Mouse (Mus musculus) CH12.LX (cell line): ENCODE measurements around the gene Prkce. TPM values are rescaled to one million over a fixed set of nuclear protein-coding genes. Genes with fewer than 3 reads are reported as not detected.

Experiments used
- DNase-seq: peaks from one replicate; pipeline ENCODE4 v3.0.0-alpha.2; 2013; ENCODE audit errors: extremely low read depth
- H3K27ac ChIP-seq: 2 replicates; pipeline ENCODE4 v1.5.1; 2012; ENCODE audit warnings: low read depth, mild to moderate bottlenecking, control low read depth, moderate library complexity; ENCODE audit not compliant: insufficient read depth
- H3K27me3 ChIP-seq: replicated peaks from 2 replicates; pipeline ENCODE3; 2012; ENCODE audit warnings: inconsistent platforms
- H3K36me3 ChIP-seq, 2 experiments: replicated peaks in 1 of 2; 2 replicates each; pipeline versions ENCODE3 to v1.6.1; 2012; ENCODE audit warnings: inconsistent platforms in 1 of 2, low read length in 1 of 2, mild to moderate bottlenecking in 1 of 2, mixed read lengths in 1 of 2, moderate library complexity in 1 of 2; ENCODE audit not compliant: control insufficient read depth in 1 of 2, insufficient read depth in 1 of 2
- H3K4me1 ChIP-seq, 2 experiments: 2 replicates each; pipeline ENCODE4 v1.6.1; 2012; ENCODE audit warnings: inconsistent platforms in 1 of 2, moderate library complexity in 1 of 2; ENCODE audit not compliant: insufficient read depth in 2 of 2, control insufficient read depth in 1 of 2
- H3K4me2 ChIP-seq: 2 replicates; pipeline ENCODE4 v1.6.1; 2012; ENCODE audit warnings: low read depth, mild to moderate bottlenecking, control low read depth; ENCODE audit not compliant: poor library complexity, insufficient read depth, severe bottlenecking
- H3K4me3 ChIP-seq, 3 experiments: fragments of 150-350 bp in 1 of 3; sonication (generic) in 1 of 3; replicated peaks in 1 of 3; 2 replicates each; pipeline versions ENCODE3 to v1.5.1; 2011 to 2012; ENCODE audit warnings: low read depth in 2 of 3, low read length in 2 of 3, mild to moderate bottlenecking in 2 of 3, moderate library complexity in 2 of 3, control low read depth in 1 of 3, improper control_type of control experiment in 1 of 3, inconsistent platforms in 1 of 3, mixed read lengths in 1 of 3; ENCODE audit not compliant: poor library complexity in 1 of 3
- H3K79me2 ChIP-seq: replicated peaks from 2 replicates; pipeline ENCODE4 v1.6.1; 2012; ENCODE audit warnings: mild to moderate bottlenecking, moderate library complexity; ENCODE audit not compliant: control insufficient read depth, poor library complexity, insufficient read depth, severe bottlenecking; ENCODE audit errors: extremely low read depth
- H3K9ac ChIP-seq: 2 replicates; pipeline ENCODE4 v1.6.1; 2012; ENCODE audit warnings: low read depth, mild to moderate bottlenecking, control low read depth, moderate library complexity; ENCODE audit not compliant: insufficient read depth
- H3K9me3 ChIP-seq: replicated peaks from 2 replicates; pipeline ENCODE3; 2012; ENCODE audit warnings: low read length, inconsistent platforms, mixed read lengths
- BHLHE40 ChIP-seq: IDR thresholded peaks from 2 replicates; pipeline ENCODE4 v1.6.1; 2011; ENCODE audit warnings: mild to moderate bottlenecking, low read depth, low read length, improper control_type of control experiment
- CHD1 ChIP-seq: IDR thresholded peaks from 2 replicates; pipeline ENCODE4 v1.6.1; 2012; ENCODE audit warnings: low read depth, low read length, improper control_type of control experiment, inconsistent platforms
- CHD2 ChIP-seq: IDR thresholded peaks from 2 replicates; pipeline ENCODE4 v1.6.1; 2011; ENCODE audit warnings: low read length, improper control_type of control experiment
- CTCF ChIP-seq, 2 experiments: IDR thresholded peaks in 1 of 2; conservative IDR thresholded peaks in 1 of 2; 2 replicates each; pipeline ENCODE4 v1.5.1; 2011 to 2012; ENCODE audit warnings: low read depth in 2 of 2, low read length in 2 of 2, improper control_type of control experiment in 1 of 2, inconsistent platforms in 1 of 2, mild to moderate bottlenecking in 1 of 2, moderate library complexity in 1 of 2
- E2F4 ChIP-seq: IDR thresholded peaks from 2 replicates; pipeline ENCODE4 v1.6.1; 2011; ENCODE audit warnings: low read depth, low read length, improper control_type of control experiment; ENCODE audit not compliant: insufficient replicate concordance
- ELF1 ChIP-seq: IDR thresholded peaks from 2 replicates; pipeline ENCODE4 v1.6.1; 2014; ENCODE audit warnings: low read depth, mild to moderate bottlenecking, inconsistent platforms, low read length, improper control_type of control experiment
- EP300 ChIP-seq: IDR thresholded peaks from 2 replicates; pipeline ENCODE4 v1.6.1; 2011; ENCODE audit warnings: low read length, improper control_type of control experiment
- ETS1 ChIP-seq: conservative IDR thresholded peaks from 2 replicates; pipeline ENCODE4 v1.6.1; 2012; ENCODE audit warnings: low read depth, mild to moderate bottlenecking, inconsistent platforms, low read length, improper control_type of control experiment, moderate library complexity
- GABPA ChIP-seq: IDR thresholded peaks from 2 replicates; pipeline ENCODE4 v1.6.1; 2012; ENCODE audit warnings: low read depth, low read length, improper control_type of control experiment, inconsistent platforms; ENCODE audit not compliant: insufficient replicate concordance
- HCFC1 ChIP-seq: IDR thresholded peaks from 2 replicates; pipeline ENCODE4 v1.6.1; 2012; ENCODE audit warnings: low read depth, mild to moderate bottlenecking, inconsistent platforms, low read length, improper control_type of control experiment
- IRF4 ChIP-seq: IDR thresholded peaks from 2 replicates; pipeline ENCODE4 v1.6.1; 2014; ENCODE audit warnings: low read depth, mild to moderate bottlenecking, inconsistent platforms, low read length, improper control_type of control experiment
- JUN ChIP-seq: IDR thresholded peaks from 2 replicates; pipeline ENCODE4 v1.6.1; 2011; ENCODE audit warnings: low read depth, mild to moderate bottlenecking, low read length, improper control_type of control experiment, moderate library complexity; ENCODE audit not compliant: insufficient read depth
- JUND ChIP-seq: conservative IDR thresholded peaks from 2 replicates; pipeline ENCODE4 v1.6.1; 2011; ENCODE audit warnings: low read depth, low read length, improper control_type of control experiment
- KAT2A ChIP-seq: IDR thresholded peaks from 2 replicates; pipeline ENCODE4 v1.6.1; 2012; ENCODE audit warnings: low read length, improper control_type of control experiment, inconsistent platforms; ENCODE audit not compliant: insufficient replicate concordance
- MAFK ChIP-seq: IDR thresholded peaks from 2 replicates; pipeline ENCODE4 v1.6.1; 2011; ENCODE audit warnings: low read length, improper control_type of control experiment; ENCODE audit not compliant: insufficient replicate concordance
- MAX ChIP-seq: IDR thresholded peaks from 2 replicates; pipeline ENCODE4 v1.6.1; 2011; ENCODE audit warnings: low read length, improper control_type of control experiment
- MAZ ChIP-seq: IDR thresholded peaks from 2 replicates; pipeline ENCODE4 v1.6.1; 2012; ENCODE audit warnings: low read depth, mild to moderate bottlenecking, inconsistent platforms, low read length, improper control_type of control experiment, moderate library complexity
- MEF2A ChIP-seq: IDR thresholded peaks from 2 replicates; pipeline ENCODE4 v1.6.1; 2014; ENCODE audit warnings: low read depth, mild to moderate bottlenecking, inconsistent platforms, low read length, improper control_type of control experiment, borderline replicate concordance
- MXI1 ChIP-seq: IDR thresholded peaks from 2 replicates; pipeline ENCODE4 v1.6.1; 2011; ENCODE audit warnings: mild to moderate bottlenecking, low read depth, low read length, improper control_type of control experiment
- MYC ChIP-seq: IDR thresholded peaks from 2 replicates; pipeline ENCODE4 v1.6.1; 2011; ENCODE audit warnings: low read depth, mild to moderate bottlenecking, improper control_type of control experiment, low read length
- NELFE ChIP-seq: IDR thresholded peaks from 2 replicates; pipeline ENCODE4 v1.6.1; 2011; ENCODE audit warnings: low read depth, low read length, improper control_type of control experiment
- NRF1 ChIP-seq: IDR thresholded peaks from 2 replicates; pipeline ENCODE4 v1.6.1; 2014; ENCODE audit warnings: low read depth, mild to moderate bottlenecking, inconsistent platforms, low read length, improper control_type of control experiment, moderate library complexity
- PAX5 ChIP-seq: IDR thresholded peaks from 2 replicates; pipeline ENCODE4 v1.6.1; 2012; ENCODE audit warnings: low read length, inconsistent platforms, mixed read lengths
- POLR2A ChIP-seq: IDR thresholded peaks from 2 replicates; pipeline ENCODE4 v1.6.1; 2011; ENCODE audit warnings: low read depth, mild to moderate bottlenecking, improper control_type of control experiment, low read length
- POLR2AphosphoS2 ChIP-seq: IDR thresholded peaks from 2 replicates; pipeline ENCODE4 v1.6.1; 2011; ENCODE audit warnings: low read depth, low read length, improper control_type of control experiment
- RAD21 ChIP-seq: IDR thresholded peaks from 2 replicates; pipeline ENCODE4 v1.6.1; 2011; ENCODE audit warnings: low read depth, mild to moderate bottlenecking, low read length, improper control_type of control experiment, moderate library complexity
- RCOR1 ChIP-seq: conservative IDR thresholded peaks from 2 replicates; pipeline ENCODE4 v1.6.1; 2012; ENCODE audit warnings: low read depth, mild to moderate bottlenecking, inconsistent platforms, low read length, improper control_type of control experiment
- SIN3A ChIP-seq: IDR thresholded peaks from 2 replicates; pipeline ENCODE4 v1.6.1; 2012; ENCODE audit warnings: low read length, improper control_type of control experiment, inconsistent platforms
- SMC3 ChIP-seq: IDR thresholded peaks from 2 replicates; pipeline ENCODE4 v1.6.1; 2011; ENCODE audit warnings: low read depth, low read length, improper control_type of control experiment
- TBP ChIP-seq: conservative IDR thresholded peaks from 2 replicates; pipeline ENCODE4 v1.6.1; 2011; ENCODE audit warnings: low read depth, low read length, improper control_type of control experiment
- TCF12 ChIP-seq: IDR thresholded peaks from 2 replicates; pipeline ENCODE4 v1.6.1; 2014; ENCODE audit warnings: low read depth, mild to moderate bottlenecking, inconsistent platforms, low read length, improper control_type of control experiment
- UBTF ChIP-seq: IDR thresholded peaks from 2 replicates; pipeline ENCODE4 v1.6.1; 2012; ENCODE audit warnings: low read depth, mild to moderate bottlenecking, inconsistent platforms, low read length, improper control_type of control experiment, moderate library complexity
- USF1 ChIP-seq: IDR thresholded peaks from 2 replicates; pipeline ENCODE4 v1.6.1; 2014; ENCODE audit warnings: low read depth, mild to moderate bottlenecking, inconsistent platforms, low read length, improper control_type of control experiment
- USF2 ChIP-seq: conservative IDR thresholded peaks from 2 replicates; pipeline ENCODE4 v1.6.1; 2011; ENCODE audit warnings: low read depth, low read length, improper control_type of control experiment
- ZC3H11A ChIP-seq: IDR thresholded peaks from 2 replicates; pipeline ENCODE4 v1.6.1; 2012; ENCODE audit warnings: low read depth, mild to moderate bottlenecking, inconsistent platforms, low read length, improper control_type of control experiment
- ZKSCAN1 ChIP-seq: IDR thresholded peaks from 2 replicates; pipeline ENCODE4 v1.6.1; 2012; ENCODE audit warnings: low read depth, inconsistent platforms, low read length, improper control_type of control experiment, borderline replicate concordance
- ZMIZ1 ChIP-seq: IDR thresholded peaks from 2 replicates; pipeline ENCODE4 v1.6.1; 2012; ENCODE audit warnings: low read depth, mild to moderate bottlenecking, inconsistent platforms, low read length, improper control_type of control experiment
- ZNF384 ChIP-seq: IDR thresholded peaks from 2 replicates; pipeline ENCODE4 v1.6.1; 2012; ENCODE audit warnings: low read depth, low read length, improper control_type of control experiment, inconsistent platforms
- dilution Hi-C: fragments of 300-500 bp; cut with MboI; formaldehyde crosslinking; loops from 2 replicates; pipeline ENCODE4 v1.14.3; 2020; ENCODE audit warnings: low sequenced_read_pairs; ENCODE audit not compliant: extremely low pct_unique_long_range_greater_than_20kb, extremely low pct_ligation_motif_present
- in situ Hi-C: fragments of 300-500 bp; cut with MboI; formaldehyde crosslinking; loops from 3 replicates; pipeline ENCODE4 v1.14.3; 2019; ENCODE audit warnings: low sequenced_read_pairs, low pct_ligation_motif_present, low pct_unique_long_range_greater_than_20kb, mixed read lengths
- polyA plus RNA-seq: library from polyadenylated mRNA; unstranded; fragments of >175 nt; gene quantifications from 2 replicates; pipeline ENCODE4 v1.2.1, GENCODE M21; 2012; ENCODE audit warnings: low read depth; ENCODE audit not compliant: insufficient read length
- total RNA-seq, 2 experiments: library from RNA; depleted of rRNA; stranded (reverse); fragments of 300-350 nt in 1 of 2; fragments of >200 nt in 1 of 2; gene quantifications; 2 replicates each; pipeline ENCODE4 v1.2.3; 2012 to 2014

Gene Prkce
- total and polyA plus RNA-seq, 3 experiments: 4.1 to 13.2 (median 11.4) TPM

GRCm38 (mm10) chr17:86463369-86463768 is 295.8 kb downstream of the Prkce start:
- Histone ChIP-seq H3K4me1 (peaks cover 43 to 93% of the 10 kb centered on the region in 2 experiments), H3K9me3 (no peaks in the 10 kb centered on the region), H3K79me2 (no peaks in the 10 kb centered on the region), H3K36me3 (peaks cover 0 to 7% of the 10 kb centered on the region in 2 experiments), H3K4me3 (no peak overlapping the region), H3K9ac (no peak overlapping the region), H3K27ac (peak overlapping the region; percentile 48; the same call in 1 of the 2 replicates), H3K27me3 (no peaks in the 10 kb centered on the region), H3K4me2 (no peak overlapping the region)
- no peak for TF ChIP-seq CHD1
- no peak for TF ChIP-seq ZNF384
- TF ChIP-seq NRF1: no peak
- no peak for TF ChIP-seq ELF1
- TF ChIP-seq NELFE: no peak
- no peak for TF ChIP-seq USF1
- peak; percentile 52 for TF ChIP-seq RAD21
- TF ChIP-seq TBP: no peak
- 0 out of 2 replicates have a peak, but pooled peaks have one; percentile 48 for TF ChIP-seq BHLHE40
- peak; percentile 19; the same call in 1 of the 2 replicates for TF ChIP-seq MEF2A
- no peak for TF ChIP-seq JUND
- peak; percentile 34; the same call in 1 of the 2 replicates for TF ChIP-seq MXI1
- TF ChIP-seq ZC3H11A: no peak; the same call in 1 of the 2 replicates
- TF ChIP-seq RCOR1: no peak
- TF ChIP-seq PAX5: no peak
- no peak for TF ChIP-seq POLR2A
- no peak for TF ChIP-seq JUN
- TF ChIP-seq ZMIZ1: no peak
- TF ChIP-seq ZKSCAN1: no peak
- no peak for TF ChIP-seq E2F4
- TF ChIP-seq HCFC1: no peak
- TF ChIP-seq EP300: no peak
- peak; percentile 47 for TF ChIP-seq ETS1
- TF ChIP-seq IRF4: no peak
- no peak for TF ChIP-seq CHD2
- TF ChIP-seq TCF12: no peak
- TF ChIP-seq MAZ: no peak
- no peak for TF ChIP-seq MAX
- 0 out of 2 replicates have a peak, but pooled peaks have one; percentile 28 for TF ChIP-seq MYC
- no peak for TF ChIP-seq KAT2A
- no peak for TF ChIP-seq GABPA
- TF ChIP-seq POLR2AphosphoS2: no peak
- TF ChIP-seq SIN3A: no peak
- no peak for TF ChIP-seq USF2
- peak; percentile 58 for TF ChIP-seq SMC3
- no peak for TF ChIP-seq UBTF
- TF ChIP-seq CTCF (conservative IDR thresholded peaks at IDR 0.05 in 1 of 2, IDR thresholded peaks at IDR 0.05 in 1 of 2; ENCODE audit: low read depth in 2 of 2, low read length in 2 of 2): peak in 1 of 2 experiments; percentile 63; a peak in 2 of 4 replicates
- no peak for TF ChIP-seq MAFK
- dilution Hi-C loops: no loop called here
- in situ Hi-C loops: loop anchor here (25.0 kb wide), 1 partner anchor 801 kb away; no protein-coding TSS in a partner anchor
- peak; percentile 70 for DNase-seq
